Mouse (Mus musculus) neural tube, embryonic 12.5 days (tissue): ENCODE data around the gene Ghdc. TPM values are rescaled to one million over a fixed set of nuclear protein-coding genes. Genes with fewer than 3 reads are reported as not detected.

Experiments
- ATAC-seq: fragments of 200-750 bp; cut with Nextera tagmentation; 2 replicates; pipeline ENCODE4 v1.8.0; 2017; ENCODE audit warnings: low read depth, mild to moderate bottlenecking, moderate TSS enrichment, moderate library complexity; ENCODE audit not compliant: low FRiP score
- H3K27ac ChIP-seq: fragments of 300-500 bp; sonication (generic); 2 replicates; pipeline ENCODE4 v1.5.1; 2016
- H3K27me3 ChIP-seq: fragments of 300-500 bp; sonication (generic); replicated peaks from 2 replicates; pipeline ENCODE4 v1.6.1; 2016; ENCODE audit warnings: mild to moderate bottlenecking
- H3K36me3 ChIP-seq: fragments of 300-500 bp; sonication (generic); 2 replicates; pipeline ENCODE4 v1.6.1; 2016; ENCODE audit warnings: mild to moderate bottlenecking
- H3K4me1 ChIP-seq: fragments of 300-500 bp; sonication (generic); 2 replicates; pipeline ENCODE4 v1.6.1; 2016
- H3K4me2 ChIP-seq: fragments of 300-500 bp; sonication (generic); replicated peaks from 2 replicates; pipeline ENCODE4 v1.6.1; 2016; ENCODE audit warnings: mild to moderate bottlenecking
- H3K4me3 ChIP-seq: fragments of 300-500 bp; sonication (generic); 2 replicates; pipeline ENCODE4 v1.5.1; 2016
- H3K9ac ChIP-seq: fragments of 300-500 bp; sonication (generic); 2 replicates; pipeline ENCODE4 v1.6.1; 2016; ENCODE audit warnings: mild to moderate bottlenecking
- H3K9me3 ChIP-seq: fragments of 300-500 bp; sonication (generic); 2 replicates; pipeline ENCODE4 v1.6.1; 2016; ENCODE audit warnings: mild to moderate bottlenecking
- WGBS: fragments of 180-500 bp; shearing (Covaris S2); methylation state at CpG from one replicate; pipeline ENCODE4 v1.1.7; 2016; 5-methylcytosine and 5-hydroxymethylcytosine counted together
- polyA plus RNA-seq: library from polyadenylated mRNA; unstranded; fragments of >200 nt; fragmentation: Nextera tagmentation; extraction: Ambion mirVana; gene quantifications from 2 replicates; pipeline ENCODE4 v1.2.1, GENCODE M21; 2016

Ghdc gene
- polyA plus RNA-seq, 1 experiment from 2014 or later = 4.4 TPM

- WGBS = under 1% methylated on average over 39 of the region's 39 CpGs
- Histone ChIP-seq H3K9me3 (no peaks in the 10 kb centered on the region), H3K4me2 (peak within 1 kb of the TSS; percentile 94), H3K4me3 (peak within 1 kb of the TSS; percentile 86), H3K9ac (peak within 1 kb of the TSS; percentile 90), H3K4me1 (peaks cover 24% of the 10 kb centered on the region), H3K36me3 (peaks cover 2% of the 10 kb centered on the region; the same call in 1 of the 2 replicates), H3K27me3 (no peaks in the 10 kb centered on the region), H3K27ac (no peak within 1 kb of the TSS)
- ATAC-seq = peak; percentile 98
Observed at GRCm38 (mm10) chr11:100738066-100738604, 32.6 kb downstream of the Ghdc start, which contains the start of gene Rab5c. Gene Rab5c, minus strand, starts transcription at chr11:100738215.

- peaks cover 24% of the 10 kb centered on the region for H3K4me1 ChIP-seq
- H3K9me3 ChIP-seq = no peaks in the 10 kb centered on the region
- 2% methylated on average over 13 of the region's 13 CpGs for WGBS
- no peaks in the 10 kb centered on the region for H3K27me3 ChIP-seq
- H3K27ac ChIP-seq = no peak overlapping the region
- peak overlapping the region; percentile 90 for H3K9ac ChIP-seq
- H3K4me2 ChIP-seq = peak overlapping the region; percentile 94
- H3K4me3 ChIP-seq = peak overlapping the region; percentile 86
- ATAC-seq = no peak
- H3K36me3 ChIP-seq = peaks cover 11% of the 10 kb centered on the region; the same call in 1 of the 2 replicates
Observed at GRCm38 (mm10) chr11:100737105-100737733, 33.5 kb downstream of the Ghdc start.

GRCm38 (mm10) chr11:100736746-100737080, 34.0 kb downstream of the Ghdc start:
- Histone ChIP-seq H3K27me3 (no peaks in the 10 kb centered on the region), H3K9me3 (no peaks in the 10 kb centered on the region), H3K36me3 (peaks cover 12% of the 10 kb centered on the region; the same call in 1 of the 2 replicates), H3K27ac (no peak overlapping the region), H3K4me2 (peak overlapping the region; percentile 94), H3K4me3 (peak overlapping the region; percentile 86), H3K4me1 (peaks cover 24% of the 10 kb centered on the region), H3K9ac (peak overlapping the region; percentile 90)
- ATAC-seq = no peak
- WGBS = 80% methylated on average over 4 of the region's 4 CpGs

- H3K9me3 ChIP-seq = no peaks in the 10 kb centered on the region
- 0 out of 2 replicates have a peak overlapping the region, but pooled peaks have one; percentile 17 for H3K9ac ChIP-seq
- peaks cover 12% of the 10 kb centered on the region; the same call in 1 of the 2 replicates for H3K36me3 ChIP-seq
- no peak overlapping the region for H3K4me3 ChIP-seq
- ATAC-seq = no peak
- peak overlapping the region; percentile 94 for H3K4me2 ChIP-seq
- WGBS = 82% methylated on average over 14 of the region's 14 CpGs
- H3K27me3 ChIP-seq = no peaks in the 10 kb centered on the region
- H3K27ac ChIP-seq = no peak overlapping the region
- H3K4me1 ChIP-seq = peaks cover 24% of the 10 kb centered on the region
Observed at GRCm38 (mm10) chr11:100735954-100736745, 34.6 kb downstream of the Ghdc start.

GRCm38 (mm10) chr11:100735134-100735865, 35.5 kb downstream of the Ghdc start:
- no peak overlapping the region for H3K9ac ChIP-seq
- H3K27me3 ChIP-seq = no peaks in the 10 kb centered on the region

GRCm38 (mm10) chr11:100730477-100731205, 40.1 kb downstream of the Ghdc start:
- Histone ChIP-seq H3K4me3 (no peak overlapping the region), H3K27ac (no peak overlapping the region), H3K4me1 (0 out of 2 replicates have a peak, but pooled peaks cover 1% of the 10 kb centered on the region), H3K27me3 (no peaks in the 10 kb centered on the region), H3K9ac (0 out of 2 replicates have a peak overlapping the region, but pooled peaks have one; percentile 8), H3K4me2 (no peak overlapping the region), H3K36me3 (peaks cover 31% of the 10 kb centered on the region), H3K9me3 (no peaks in the 10 kb centered on the region)
- WGBS = 91% methylated on average over 6 of the region's 6 CpGs
- ATAC-seq = no peak

More at GRCm38 (mm10) chr11:100735134-100735865, 35.5 kb downstream of the Ghdc start:
- no peak overlapping the region for H3K4me3 ChIP-seq
- H3K4me2 ChIP-seq = peak overlapping the region; percentile 18
- 90% methylated on average over 9 of the region's 9 CpGs for WGBS
- H3K36me3 ChIP-seq = peaks cover 16% of the 10 kb centered on the region; the same call in 1 of the 2 replicates
- ATAC-seq = no peak
- H3K27ac ChIP-seq = no peak overlapping the region
- no peaks in the 10 kb centered on the region for H3K9me3 ChIP-seq
- peaks cover 24% of the 10 kb centered on the region for H3K4me1 ChIP-seq

- Histone ChIP-seq H3K4me3 (no peak overlapping the region), H3K9ac (no peak overlapping the region), H3K27me3 (no peaks in the 10 kb centered on the region), H3K27ac (no peak overlapping the region), H3K4me1 (no peaks in the 10 kb centered on the region), H3K36me3 (peaks cover 31% of the 10 kb centered on the region), H3K4me2 (no peak overlapping the region), H3K9me3 (no peaks in the 10 kb centered on the region)
- no peak for ATAC-seq
- WGBS = 87% methylated on average over 4 of the region's 4 CpGs
Observed at GRCm38 (mm10) chr11:100729976-100730375, 40.8 kb downstream of the Ghdc start.

- Histone ChIP-seq H3K9ac (no peak overlapping the region), H3K4me3 (no peak overlapping the region), H3K27ac (no peak overlapping the region), H3K36me3 (peaks cover 31% of the 10 kb centered on the region), H3K4me2 (no peak overlapping the region), H3K4me1 (0 out of 2 replicates have a peak, but pooled peaks cover 5% of the 10 kb centered on the region), H3K9me3 (no peaks in the 10 kb centered on the region), H3K27me3 (no peaks in the 10 kb centered on the region)
- 91% methylated on average over 6 of the region's 6 CpGs for WGBS
- no peak for ATAC-seq
Observed at GRCm38 (mm10) chr11:100728601-100729000, 42.2 kb downstream of the Ghdc start.

- H3K27me3 ChIP-seq = no peaks in the 10 kb centered on the region
- H3K4me1 ChIP-seq = 0 out of 2 replicates have a peak, but pooled peaks cover 11% of the 10 kb centered on the region
- no peak for ATAC-seq
Observed at GRCm38 (mm10) chr11:100727201-100727600, 43.6 kb downstream of the Ghdc start.

GRCm38 (mm10) chr11:100724919-100725512, 45.7 kb downstream of the Ghdc start:
- no peak overlapping the region for H3K4me2 ChIP-seq
- H3K27me3 ChIP-seq = no peaks in the 10 kb centered on the region
- 56% methylated on average over 5 of the region's 5 CpGs for WGBS
- no peak overlapping the region for H3K9ac ChIP-seq
- no peaks in the 10 kb centered on the region for H3K9me3 ChIP-seq
- no peak overlapping the region for H3K4me3 ChIP-seq
- H3K4me1 ChIP-seq = peaks cover 15% of the 10 kb centered on the region; the same call in 1 of the 2 replicates
- ATAC-seq = no peak
- no peak overlapping the region for H3K27ac ChIP-seq
- H3K36me3 ChIP-seq = peaks cover 15% of the 10 kb centered on the region

More at GRCm38 (mm10) chr11:100727201-100727600, 43.6 kb downstream of the Ghdc start:
- H3K4me2 ChIP-seq = no peak overlapping the region
- no peak overlapping the region for H3K27ac ChIP-seq
- H3K9ac ChIP-seq = no peak overlapping the region
- H3K9me3 ChIP-seq = no peaks in the 10 kb centered on the region
- WGBS = 97% methylated on average over 3 of the region's 3 CpGs
- peaks cover 20% of the 10 kb centered on the region for H3K36me3 ChIP-seq
- no peak overlapping the region for H3K4me3 ChIP-seq

- Histone ChIP-seq H3K27me3 (no peaks in the 10 kb centered on the region), H3K9ac (no peak overlapping the region), H3K27ac (no peak overlapping the region), H3K4me2 (no peak overlapping the region), H3K4me1 (peaks cover 15% of the 10 kb centered on the region; the same call in 1 of the 2 replicates), H3K9me3 (no peaks in the 10 kb centered on the region), H3K4me3 (no peak overlapping the region), H3K36me3 (peaks cover 26% of the 10 kb centered on the region)
- no peak for ATAC-seq
- WGBS = 60% methylated on average over 2 of the region's 2 CpGs
Observed at GRCm38 (mm10) chr11:100722493-100723028, 48.2 kb downstream of the Ghdc start.
